Mouse (Mus musculus) ES-CJ7 (cell line): Measurements from ENCODE around the gene 6330403K07Rik.

Experiments used
- DNase-seq: peaks from one replicate; pipeline ENCODE4 v3.0.0; 2011; ENCODE audit warnings: low read depth, low spot score

The 6330403K07Rik gene

DNA sequence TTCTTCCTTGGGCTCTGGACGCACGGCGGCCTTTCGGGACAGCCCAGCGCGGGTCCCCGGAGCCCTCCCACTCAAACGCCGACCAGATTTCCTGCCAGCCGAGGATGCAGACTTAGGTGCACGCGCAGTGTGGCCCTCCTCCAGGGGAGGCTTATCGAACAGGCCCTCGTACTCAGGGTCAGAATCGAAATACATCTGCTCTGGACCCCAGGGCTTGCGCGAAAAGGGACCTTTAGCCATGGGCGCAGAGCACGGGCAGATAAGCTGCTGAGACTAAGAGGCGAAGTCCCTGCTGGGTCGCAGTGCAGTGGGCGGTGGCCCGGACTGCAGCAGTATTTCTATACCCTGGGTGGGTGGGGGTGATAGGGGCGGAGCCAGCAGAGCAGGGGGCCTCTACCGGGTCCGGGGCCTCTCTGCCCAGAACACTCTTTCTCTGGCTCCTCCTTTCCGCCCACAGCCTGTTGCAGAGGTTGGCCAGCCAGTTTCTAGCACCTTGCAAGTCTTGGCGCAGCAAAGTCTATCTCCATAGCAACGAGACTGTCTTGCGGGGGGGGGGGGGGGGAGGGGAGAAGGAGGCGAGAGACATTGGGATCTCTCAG lies at the start of gene 6330403K07Rik:
Gene 6330403K07Rik, minus strand, starts transcription at position 351 of the 599 bp plus-strand sequence.
- DNase-seq = peak; percentile 67

DNA sequence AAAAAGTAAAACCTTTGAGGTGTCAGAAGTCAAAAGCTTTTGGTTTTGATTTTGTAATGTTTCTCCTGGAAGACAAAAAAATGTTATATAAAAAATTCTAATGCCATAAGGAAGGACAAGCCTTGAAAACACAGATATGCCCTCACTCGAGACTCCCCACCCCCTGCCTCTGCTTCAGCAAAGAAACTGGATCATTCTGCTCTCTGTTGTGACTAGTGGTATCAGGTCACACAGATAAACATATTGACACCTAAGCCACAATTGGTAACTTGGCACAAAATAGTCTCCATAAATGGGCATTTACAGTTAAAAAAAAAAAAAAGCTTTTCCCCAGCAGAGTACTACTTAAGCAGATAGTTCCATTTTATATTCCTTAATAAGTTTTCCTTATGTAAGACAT lies 43.0 kb upstream of the 6330403K07Rik start:
- no peak for DNase-seq

DNA sequence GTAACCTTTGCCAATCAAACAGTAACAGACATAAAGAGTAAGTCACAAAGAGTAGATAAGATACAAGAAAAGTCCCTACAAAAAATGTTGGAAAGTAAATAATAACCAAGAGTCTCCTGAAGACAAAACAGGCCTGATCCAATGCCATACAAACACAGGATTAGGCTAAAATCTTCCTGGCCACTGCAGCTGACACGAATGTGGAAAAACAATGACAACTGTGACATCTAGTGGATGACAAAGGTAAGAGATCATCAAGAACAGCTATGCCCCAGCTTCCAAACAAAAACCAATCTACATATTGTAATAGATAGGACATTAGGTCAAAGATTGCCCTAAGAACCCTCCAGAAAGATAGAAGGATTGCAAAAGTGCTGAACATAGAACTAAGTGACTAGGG lies 19.2 kb upstream of the 6330403K07Rik start:
- DNase-seq = peak; percentile 37

DNA sequence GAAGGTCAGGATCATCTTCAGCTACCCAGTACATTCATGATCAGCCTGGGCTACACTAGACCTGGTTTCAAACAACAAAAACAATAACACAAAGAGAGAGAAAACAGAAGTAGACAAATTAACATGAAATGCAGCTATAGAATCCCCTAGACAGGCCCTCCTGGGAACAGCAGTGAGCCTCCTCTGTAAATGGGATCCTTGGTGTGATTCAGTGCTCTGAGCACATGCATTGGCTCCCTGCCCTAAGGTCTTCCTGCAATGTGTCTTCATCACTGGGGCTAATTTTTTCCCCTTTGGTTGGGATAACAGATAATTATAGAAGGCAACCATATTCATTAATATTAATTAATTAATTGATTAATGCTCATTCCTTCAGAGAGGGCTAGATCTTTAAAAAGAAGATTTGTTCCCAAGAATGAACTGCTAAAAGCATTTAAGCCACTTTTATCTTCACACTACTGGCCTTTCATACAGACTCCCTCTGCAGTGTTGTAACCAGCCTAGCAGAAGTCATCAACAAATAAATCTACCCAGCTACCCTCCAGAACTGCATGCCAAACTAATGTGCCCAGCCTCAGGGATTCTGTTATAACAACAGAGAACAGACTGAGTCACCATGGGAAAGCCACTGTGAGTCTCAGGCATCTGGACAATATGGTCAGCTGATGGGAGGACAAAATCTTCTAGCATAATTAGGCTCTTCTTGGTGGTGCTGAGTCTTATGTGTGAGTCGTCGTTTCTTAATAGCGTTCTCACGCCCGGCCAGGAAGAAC lies 6.4 kb upstream of the 6330403K07Rik start:
- DNase-seq = no peak

DNA sequence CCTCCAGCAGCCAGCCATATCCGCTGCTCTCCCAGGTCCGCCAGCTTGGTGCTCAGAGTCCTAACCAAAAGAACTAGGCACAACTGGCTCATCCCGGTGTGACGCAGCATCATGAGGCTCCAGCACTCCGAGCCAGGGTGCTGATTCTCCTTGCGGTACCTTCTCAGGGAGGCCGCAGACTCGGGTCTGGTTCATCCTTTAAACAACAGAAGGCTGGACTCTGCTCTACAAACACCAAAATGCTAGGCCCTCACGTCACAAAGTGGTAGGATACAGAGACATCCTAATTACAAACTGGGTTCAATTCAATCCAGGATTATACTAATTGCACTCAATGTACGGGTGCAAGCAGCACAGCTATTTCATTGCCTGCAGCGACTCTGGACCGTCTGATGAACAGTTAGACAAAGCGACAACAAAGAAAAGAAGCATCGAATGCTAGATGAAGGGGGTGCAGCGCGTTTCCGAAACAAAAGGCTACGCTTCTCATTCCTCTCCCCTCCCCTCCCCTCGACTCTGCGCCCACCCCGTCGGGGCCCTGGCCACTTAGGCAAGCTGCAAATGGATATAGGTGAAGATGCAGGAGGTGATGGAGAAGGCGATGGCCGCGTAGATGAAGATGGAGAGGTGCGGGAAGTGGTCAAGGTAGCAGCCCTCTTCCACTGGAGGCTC lies 686 bp downstream of the 6330403K07Rik start:
- DNase-seq = peak; percentile 11

DNA sequence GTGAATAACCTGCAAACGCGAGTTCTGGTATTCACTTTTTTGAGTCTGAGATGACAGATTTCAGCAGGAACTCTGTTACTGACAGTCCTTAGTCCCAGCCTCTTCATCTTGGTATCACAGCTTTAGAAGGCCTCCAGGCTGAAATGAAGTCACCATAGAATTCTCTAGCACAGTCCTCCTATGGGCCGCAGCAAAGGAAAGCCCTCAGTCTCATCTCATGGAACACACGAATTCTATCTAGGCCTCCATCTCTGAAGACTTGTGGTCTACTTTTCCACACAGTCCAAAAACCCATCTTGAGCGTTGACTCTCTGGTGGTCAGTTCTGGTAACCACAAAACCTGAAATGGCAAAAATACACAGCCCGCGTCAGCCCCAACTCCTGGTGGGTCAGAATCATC lies 1.2 kb downstream of the 6330403K07Rik start:
- DNase-seq = no peak

DNA sequence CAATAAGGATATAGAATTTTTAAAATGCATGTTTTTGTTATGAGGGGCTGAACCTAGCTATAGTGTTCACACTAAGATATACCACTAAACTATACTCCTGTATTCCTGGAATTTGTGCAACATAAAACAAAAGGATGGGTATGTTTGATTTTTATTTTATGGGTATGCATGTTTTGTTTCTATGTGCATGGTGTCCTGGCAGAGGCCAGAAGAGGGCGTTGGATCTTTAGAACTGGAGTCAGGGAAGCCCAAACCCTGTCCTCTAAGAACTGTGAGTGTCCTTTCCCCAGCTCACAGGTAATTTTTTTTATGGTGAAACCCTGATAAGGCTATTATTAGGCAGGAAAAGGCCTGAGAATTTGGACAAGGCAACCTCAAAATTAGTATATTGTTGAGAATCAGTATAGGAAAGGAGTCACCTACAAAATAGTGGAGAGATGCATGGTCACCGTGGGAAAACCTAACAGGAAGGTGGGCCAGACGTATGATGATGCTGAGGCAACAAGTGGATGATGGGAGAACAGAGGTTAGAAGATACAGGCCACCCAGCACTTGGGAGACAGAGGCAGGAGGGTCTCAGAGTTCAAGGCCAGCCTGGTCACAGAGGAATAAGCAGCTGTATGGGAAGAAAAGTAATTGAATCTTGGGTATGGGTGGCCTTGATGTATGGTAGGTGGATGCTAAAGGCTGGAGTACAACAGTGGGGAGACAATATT lies 3.8 kb downstream of the 6330403K07Rik start:
- DNase-seq = no peak

DNA sequence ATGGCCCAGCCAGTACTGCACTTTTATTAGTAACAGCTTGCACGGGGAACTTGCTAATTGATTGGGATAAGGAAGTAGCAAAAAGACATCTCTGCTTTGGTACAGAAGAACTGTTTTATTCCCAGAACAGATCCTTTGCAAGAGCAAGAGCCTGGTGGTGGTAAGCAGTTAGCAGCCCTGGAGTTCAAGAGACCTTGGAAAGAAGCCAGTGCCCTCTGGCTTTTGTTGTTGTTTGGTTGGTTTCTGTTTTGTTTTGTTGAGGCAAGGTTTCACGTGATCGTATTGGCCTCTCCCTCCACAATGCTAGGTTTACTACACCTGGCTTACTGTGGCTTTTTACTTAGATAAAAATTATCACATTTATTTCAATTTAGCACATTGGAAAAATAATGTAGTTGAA lies 5.0 kb downstream of the 6330403K07Rik start:
- DNase-seq = no peak

DNA sequence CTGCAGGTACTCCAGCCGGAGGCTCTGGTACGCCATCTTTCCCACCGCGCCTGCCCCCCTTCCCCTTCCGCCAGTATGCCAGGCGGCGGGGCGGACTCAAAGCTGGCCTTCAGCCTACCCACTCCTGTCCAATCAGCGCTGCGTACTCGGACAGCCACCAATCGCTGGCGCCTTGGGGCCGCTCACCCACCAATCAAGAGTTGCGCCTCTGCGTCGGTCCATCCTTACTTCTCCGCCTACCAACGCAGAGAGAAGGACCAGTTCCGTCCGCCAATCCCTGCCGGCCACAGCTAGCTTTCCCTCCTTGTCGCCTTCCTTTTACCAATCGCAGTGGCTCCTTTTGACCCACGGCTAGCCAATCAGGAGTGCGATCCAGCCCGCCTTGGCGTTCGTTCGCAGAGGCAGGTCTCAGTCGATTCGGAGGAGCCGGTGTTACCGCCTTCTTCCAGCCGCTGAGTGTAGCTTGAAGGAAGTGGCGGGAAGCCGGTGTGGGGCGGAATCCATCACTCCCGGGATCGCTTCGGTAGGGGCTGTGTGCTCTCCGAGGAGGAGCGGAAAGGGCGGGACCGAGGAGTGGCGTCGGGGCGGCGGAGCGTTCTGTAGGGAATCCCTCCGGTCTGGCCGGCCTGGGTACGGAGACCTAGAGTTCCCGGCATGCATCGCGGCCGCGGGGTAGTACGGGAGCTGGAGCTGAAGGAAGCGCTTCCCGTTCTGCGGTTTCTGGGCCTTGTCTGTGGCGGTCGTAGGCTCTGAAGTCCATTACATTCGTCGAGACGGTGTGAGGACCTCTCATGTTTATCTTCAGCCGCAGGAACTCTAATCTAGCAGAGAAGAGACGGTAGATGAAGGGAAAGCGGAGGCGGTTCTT lies 13.9 kb downstream of the 6330403K07Rik start, which contains the start of the genes Mis12 and Derl2:
Gene Mis12, plus strand, starts transcription at position 411 of the 868 bp plus-strand sequence.
Gene Derl2, minus strand, starts transcription at position 641 of the 868 bp plus-strand sequence.
- peak; percentile 99 for DNase-seq

DNA sequence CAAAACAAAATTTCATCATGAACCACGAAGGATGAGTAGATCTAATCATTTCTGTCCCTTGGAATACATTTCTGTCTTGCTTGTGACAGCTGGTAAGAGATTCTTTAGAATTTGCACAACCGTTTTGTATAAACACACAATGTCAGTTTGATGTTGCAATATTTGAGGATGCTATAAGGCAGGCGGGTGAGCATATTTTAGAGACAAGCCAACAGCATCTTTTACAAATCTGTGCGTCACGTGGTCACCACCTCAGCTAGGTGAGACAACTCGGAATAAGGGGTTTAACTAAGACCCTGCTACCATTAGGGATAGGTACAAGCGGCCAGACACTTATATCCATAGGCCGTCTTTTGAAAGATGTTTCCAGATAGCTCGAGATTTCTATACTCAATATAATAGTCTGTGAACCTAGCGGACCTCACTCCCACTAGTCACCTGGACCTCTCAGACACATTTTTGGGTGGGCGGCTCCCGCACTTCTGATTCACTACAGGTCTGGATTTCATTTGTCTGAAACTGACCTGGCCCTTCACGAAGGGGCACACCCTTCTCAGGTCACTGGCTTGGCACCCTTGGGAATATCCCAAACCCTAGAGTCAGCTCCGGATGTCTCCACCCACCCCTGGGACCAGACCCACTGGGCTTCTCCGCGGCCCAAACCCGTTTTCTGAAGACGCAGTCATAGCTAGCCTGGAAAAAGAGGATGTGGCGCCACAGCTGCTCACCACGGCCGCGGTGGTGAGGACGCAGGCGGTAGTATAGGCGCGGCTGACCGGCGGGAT lies 14.7 kb downstream of the 6330403K07Rik start:
- no peak for DNase-seq

DNA sequence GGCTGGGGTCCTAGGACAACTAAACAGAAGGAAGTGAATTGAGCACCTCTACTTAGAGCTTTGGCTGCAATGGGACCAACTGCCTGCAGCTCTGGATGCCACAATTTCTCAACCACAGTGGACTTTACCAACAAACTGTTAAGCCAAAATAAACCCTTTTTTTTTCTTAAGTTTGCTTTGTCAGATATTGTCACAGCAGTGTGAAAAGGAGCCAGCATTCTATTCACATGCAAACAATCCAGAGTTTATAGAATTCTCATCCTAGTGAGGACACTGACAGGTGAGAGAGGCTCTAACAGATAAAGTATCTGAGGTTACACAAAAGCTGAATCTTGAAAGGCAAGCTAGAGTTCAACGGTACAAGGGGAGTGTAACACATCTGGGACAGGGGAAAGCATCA lies 16.3 kb downstream of the 6330403K07Rik start:
- no peak for DNase-seq

DNA sequence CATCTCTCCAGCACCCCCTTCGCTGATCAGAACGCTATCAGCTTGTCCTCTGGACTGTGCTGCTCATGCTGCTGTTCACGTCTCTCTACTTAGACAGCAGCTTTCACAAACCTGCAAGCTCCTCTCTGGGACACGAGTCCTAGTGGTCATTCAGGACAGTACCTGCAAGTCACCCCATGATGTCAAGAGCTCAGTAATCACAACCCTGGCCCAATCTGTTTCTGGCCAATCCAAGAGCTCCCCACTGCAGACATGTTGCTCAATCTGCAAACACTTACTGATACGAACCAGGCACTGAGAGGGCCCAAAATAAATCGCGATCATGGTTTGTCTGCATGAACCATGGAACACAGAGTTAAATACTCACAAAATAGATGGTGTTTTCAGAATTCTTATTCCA lies 20.6 kb downstream of the 6330403K07Rik start:
- peak; percentile 22 for DNase-seq

DNA sequence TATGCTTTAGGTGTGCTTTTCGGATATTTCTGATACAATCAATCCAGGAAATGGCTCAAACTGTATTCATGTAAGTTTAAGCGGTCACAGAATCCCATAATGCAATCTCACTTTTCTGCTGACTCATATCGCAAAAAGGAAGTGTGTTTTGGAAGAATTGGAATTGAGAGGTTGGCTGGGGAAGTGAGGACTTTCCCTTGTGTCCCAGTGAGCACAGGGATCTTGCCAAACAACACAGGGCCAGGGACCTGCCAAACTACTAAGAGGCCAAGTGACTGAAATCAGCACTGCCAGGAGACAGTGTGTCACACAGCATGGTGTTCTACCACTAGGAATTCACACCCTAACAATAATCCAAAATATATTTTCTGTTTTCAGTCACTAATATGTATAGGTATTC lies 25.0 kb downstream of the 6330403K07Rik start:
- DNase-seq = no peak

DNA sequence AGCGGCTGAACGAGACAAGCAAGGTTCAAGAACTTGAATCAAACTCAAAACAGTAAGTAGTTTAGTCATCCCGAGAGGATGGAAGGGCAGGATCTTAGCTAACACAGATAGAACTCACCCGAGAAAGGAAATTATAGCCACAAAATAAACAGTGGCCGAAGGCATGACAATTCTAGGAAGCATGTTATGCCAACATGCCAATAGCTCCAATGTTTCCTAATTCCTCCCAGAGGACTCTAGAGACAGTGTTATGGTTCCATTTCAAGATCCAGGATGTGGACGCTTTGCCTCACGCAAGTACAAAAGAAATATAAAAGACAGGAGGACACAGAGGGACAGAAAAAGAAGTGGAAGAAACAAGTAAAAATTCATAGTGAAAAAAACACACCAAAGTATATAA lies 25.5 kb downstream of the 6330403K07Rik start:
- no peak for DNase-seq

DNA sequence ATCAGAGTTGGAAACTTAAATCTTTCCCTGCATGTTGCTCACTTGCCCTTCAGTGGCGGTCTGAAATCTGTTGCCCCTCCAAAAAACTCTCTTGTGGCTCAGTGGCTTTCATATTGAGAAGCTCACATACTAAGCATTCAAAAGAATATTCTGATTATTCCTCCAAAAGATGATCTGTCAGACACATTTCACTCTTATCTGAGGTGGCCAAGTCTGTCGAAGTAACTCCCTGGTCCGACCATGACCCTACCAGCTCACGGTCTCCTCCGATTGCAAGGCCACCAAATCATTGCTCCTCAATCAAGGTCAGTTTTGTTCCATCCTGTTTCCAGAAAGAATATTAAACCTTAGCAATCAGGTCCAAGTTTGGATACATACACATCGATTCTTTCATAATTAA lies 26.3 kb downstream of the 6330403K07Rik start:
- no peak for DNase-seq

DNA sequence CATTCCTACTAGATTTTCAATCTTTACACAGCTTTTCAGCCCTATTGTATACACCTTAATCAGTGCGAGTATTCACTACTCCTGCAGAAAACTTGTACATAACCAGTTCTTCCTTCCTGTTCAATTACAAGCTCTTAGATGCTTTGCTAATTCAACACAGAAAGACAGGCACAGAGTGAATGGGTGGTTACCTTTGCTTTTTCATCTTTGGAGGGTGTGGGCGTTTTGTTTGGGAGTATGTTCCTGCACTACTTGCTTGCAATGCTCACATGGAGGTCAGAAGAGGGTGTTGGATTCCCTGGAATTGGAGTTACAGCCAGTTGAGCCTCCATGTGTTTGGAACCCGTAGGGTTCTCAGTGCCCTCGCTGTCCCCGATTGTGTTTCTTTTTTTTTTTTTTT lies 28.3 kb downstream of the 6330403K07Rik start:
- DNase-seq = peak; percentile 25

DNA sequence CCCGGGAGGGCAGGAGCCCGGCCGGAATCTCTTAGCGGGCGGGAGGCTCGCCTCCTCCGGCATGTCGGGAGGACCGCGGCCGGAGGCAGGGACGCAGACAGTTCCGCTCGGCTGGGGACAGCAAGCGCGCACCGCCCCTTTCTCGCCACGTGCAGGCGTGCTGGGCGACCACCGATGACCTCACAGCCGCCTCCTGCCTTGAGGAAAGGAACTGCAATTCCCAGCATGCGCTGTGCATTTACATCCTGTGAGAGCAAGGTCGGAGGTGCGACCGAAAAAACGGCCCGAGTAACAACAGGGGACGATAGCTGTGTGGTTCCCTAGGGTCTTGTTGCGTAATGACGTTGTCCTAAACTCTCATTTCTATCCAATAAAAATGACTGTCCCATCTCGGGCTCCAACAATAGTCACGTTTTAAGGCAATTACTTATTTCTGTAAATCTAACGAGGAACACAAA lies 29.0 kb downstream of the 6330403K07Rik start, which contains the start of gene Dhx33:
Gene Dhx33, minus strand, starts transcription at position 122 of the 458 bp plus-strand sequence.
- DNase-seq = peak; percentile 99

DNA sequence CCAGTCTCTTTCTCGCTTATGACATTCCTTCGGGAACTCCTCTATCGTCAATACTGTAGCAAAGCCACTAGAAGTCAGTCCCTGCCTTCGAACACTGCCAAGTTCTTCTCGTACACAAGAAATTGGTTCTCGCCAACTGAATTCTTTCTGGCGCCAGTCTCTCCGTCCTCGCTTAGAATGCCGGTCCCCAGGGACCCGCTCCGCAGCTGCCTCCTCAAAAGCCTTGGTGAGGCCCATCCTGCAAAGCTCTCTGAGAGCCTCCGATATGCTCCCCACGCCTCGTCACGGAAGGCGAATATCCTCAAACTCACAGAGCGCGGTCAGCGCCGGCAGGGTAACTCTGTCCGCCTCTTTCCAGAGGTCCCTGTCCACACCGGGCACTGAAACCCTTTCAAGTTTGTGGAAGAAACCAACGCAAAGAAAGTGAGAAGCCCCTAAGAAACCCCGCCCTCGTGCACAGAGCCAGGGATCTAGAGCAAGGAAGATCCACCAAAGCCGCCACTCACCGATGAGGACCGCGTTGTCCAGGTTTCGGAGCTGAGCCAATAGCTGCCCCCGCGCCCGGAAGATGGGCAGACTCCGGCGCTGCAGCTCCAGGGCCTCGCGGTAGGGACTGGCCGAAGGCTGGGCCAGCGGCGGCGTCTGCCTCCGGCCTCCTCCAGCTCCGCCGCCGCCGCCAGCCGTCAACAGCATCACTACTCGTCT lies 29.6 kb downstream of the 6330403K07Rik start:
- no peak for DNase-seq

DNA sequence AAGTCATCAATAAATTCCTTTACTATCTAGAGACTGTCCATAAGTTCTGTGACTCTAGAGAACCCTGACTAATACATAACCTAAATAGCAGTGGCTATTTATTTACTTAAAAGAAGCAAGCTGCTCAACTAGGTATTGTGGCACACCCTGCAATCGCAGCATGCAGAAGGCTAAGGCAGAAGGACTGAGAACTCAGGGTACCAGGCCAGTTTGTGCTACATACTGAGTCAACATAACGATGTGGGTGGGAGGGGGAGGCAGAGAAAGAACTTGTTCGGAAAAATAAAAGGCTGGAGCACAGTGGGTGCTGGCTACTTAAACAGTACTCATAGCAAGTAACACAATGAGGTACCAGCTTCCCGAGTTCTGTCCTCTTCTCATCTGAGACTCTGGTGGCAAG lies 32.1 kb downstream of the 6330403K07Rik start:
- no peak for DNase-seq
